Mouse (Mus musculus): ENCODE measurements at regions not wholly inside any gene's neighbourhood (a gene's known extent, or its start where the extent isn't known, plus 50 kb on each side); places are given as distances from the start of the nearest gene placed in this dataset.
A peak's percentile ranks its signal among the peaks of the same experiment; 100 is the strongest.

- DNase-seq (ENCODE audit: low spot score in 2 of 2), result no peak
These were observed 195.0 kb upstream of the Mctp2 start for GRCm38 (mm10) chr7:72501431-72501830.

- no peak for DNase-seq (ENCODE audit: low spot score in 2 of 2)
These were observed 197.3 kb upstream of the Mctp2 start for GRCm38 (mm10) chr7:72503756-72504155.

GRCm38 (mm10) chr7:72504268-72504667 lies 197.9 kb upstream of the Mctp2 start:
- DNase-seq (ENCODE audit: low spot score in 2 of 2), result no peak

GRCm38 (mm10) chr7:72505732-72506460 lies 199.5 kb upstream of the Mctp2 start:
- no peak for DNase-seq (ENCODE audit: low spot score in 2 of 2)

GRCm38 (mm10) chr7:72507946-72508345 lies 201.5 kb upstream of the Mctp2 start:
- DNase-seq (ENCODE audit: low spot score in 2 of 2), result no peak

GRCm38 (mm10) chr7:72510116-72510515 lies 203.7 kb upstream of the Mctp2 start:
- DNase-seq (ENCODE audit: low spot score in 2 of 2), result no peak

GRCm38 (mm10) chr7:72513446-72513845 lies 207.0 kb upstream of the Mctp2 start:
- no peak for DNase-seq (ENCODE audit: low spot score in 2 of 2)

- DNase-seq (ENCODE audit: low spot score in 2 of 2), result no peak
These were observed 208.4 kb upstream of the Mctp2 start for GRCm38 (mm10) chr7:72514851-72515250.

GRCm38 (mm10) chr7:72518421-72518972 lies 212.1 kb upstream of the Mctp2 start:
- no peak for DNase-seq (ENCODE audit: low spot score in 2 of 2)

GRCm38 (mm10) chr7:72519359-72520115 lies 213.1 kb upstream of the Mctp2 start:
- no peak for DNase-seq (ENCODE audit: low spot score in 2 of 2)

- DNase-seq (ENCODE audit: low spot score in 2 of 2), result no peak
These were observed 222.5 kb upstream of the Mctp2 start for GRCm38 (mm10) chr7:72528873-72529272.

- no peak for DNase-seq (ENCODE audit: low spot score in 2 of 2)
These were observed 231.9 kb upstream of the Mctp2 start for GRCm38 (mm10) chr7:72538288-72538687.

GRCm38 (mm10) chr7:72539915-72540314 lies 233.5 kb upstream of the Mctp2 start:
- DNase-seq (ENCODE audit: low spot score in 2 of 2), result no peak

- peak in 1 of 2 experiments; percentile 4 for DNase-seq (ENCODE audit: low spot score in 2 of 2)
These were observed 235.4 kb upstream of the Mctp2 start for GRCm38 (mm10) chr7:72541521-72542478.

- DNase-seq (ENCODE audit: low spot score in 2 of 2), result no peak
These were observed 237.1 kb upstream of the Mctp2 start for GRCm38 (mm10) chr7:72543501-72543900.

GRCm38 (mm10) chr7:72543946-72544345 lies 237.5 kb upstream of the Mctp2 start:
- no peak for DNase-seq (ENCODE audit: low spot score in 2 of 2)

- no peak for DNase-seq (ENCODE audit: low spot score in 2 of 2)
These were observed 261.0 kb upstream of the Mctp2 start for GRCm38 (mm10) chr7:72567378-72567777.

- DNase-seq (ENCODE audit: low spot score in 2 of 2), result no peak
These were observed 262.8 kb upstream of the Mctp2 start for GRCm38 (mm10) chr7:72569177-72569576.

- no peak for DNase-seq (ENCODE audit: low spot score in 2 of 2)
These were observed 267.9 kb upstream of the Mctp2 start for GRCm38 (mm10) chr7:72574316-72574715.

- no peak for DNase-seq (ENCODE audit: low spot score in 2 of 2)
These were observed 278.0 kb upstream of the Mctp2 start for GRCm38 (mm10) chr7:72584427-72584826.

GRCm38 (mm10) chr7:72589241-72589668 lies 282.8 kb upstream of the Mctp2 start:
- peak; percentile 68 to 72 for DNase-seq (ENCODE audit: low spot score in 2 of 2)

All from left cerebral cortex, adult 18-20 months (tissue).